Mouse (Mus musculus) c-Kit-positive CD71-positive TER-119-positive erythroid progenitor cells, embryonic 14.5 days (primary cell): ENCODE measurements around the gene Zfp683.

Source experiments
- DNase-seq: peaks from one replicate; pipeline ENCODE4 v3.0.0-alpha.2; 2013; ENCODE audit warnings: low spot score

Zfp683 gene

DNA sequence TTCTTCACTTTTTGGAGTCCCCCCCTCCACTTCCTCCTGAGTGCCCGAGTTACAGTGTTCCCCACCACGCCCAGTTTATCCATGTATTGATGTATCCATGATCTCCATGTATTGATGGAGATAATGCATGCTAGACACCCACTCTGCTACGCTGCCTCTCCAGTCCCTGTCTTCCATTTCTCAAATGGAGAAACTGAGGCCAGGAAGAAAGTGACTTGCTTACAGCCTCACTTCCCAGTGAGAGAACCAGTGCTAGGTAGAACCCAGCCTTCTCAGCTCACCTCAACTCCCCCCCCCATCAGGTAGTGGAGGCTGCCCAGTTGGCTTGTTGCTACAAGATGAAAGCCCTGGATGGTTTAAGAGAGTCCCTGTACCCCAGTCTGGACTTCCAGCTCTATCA, at the start of gene Zfp683:
TSS of gene Zfp683 (plus strand) at position 301 of the 400 bp plus-strand sequence.
- no peak for DNase-seq

DNA sequence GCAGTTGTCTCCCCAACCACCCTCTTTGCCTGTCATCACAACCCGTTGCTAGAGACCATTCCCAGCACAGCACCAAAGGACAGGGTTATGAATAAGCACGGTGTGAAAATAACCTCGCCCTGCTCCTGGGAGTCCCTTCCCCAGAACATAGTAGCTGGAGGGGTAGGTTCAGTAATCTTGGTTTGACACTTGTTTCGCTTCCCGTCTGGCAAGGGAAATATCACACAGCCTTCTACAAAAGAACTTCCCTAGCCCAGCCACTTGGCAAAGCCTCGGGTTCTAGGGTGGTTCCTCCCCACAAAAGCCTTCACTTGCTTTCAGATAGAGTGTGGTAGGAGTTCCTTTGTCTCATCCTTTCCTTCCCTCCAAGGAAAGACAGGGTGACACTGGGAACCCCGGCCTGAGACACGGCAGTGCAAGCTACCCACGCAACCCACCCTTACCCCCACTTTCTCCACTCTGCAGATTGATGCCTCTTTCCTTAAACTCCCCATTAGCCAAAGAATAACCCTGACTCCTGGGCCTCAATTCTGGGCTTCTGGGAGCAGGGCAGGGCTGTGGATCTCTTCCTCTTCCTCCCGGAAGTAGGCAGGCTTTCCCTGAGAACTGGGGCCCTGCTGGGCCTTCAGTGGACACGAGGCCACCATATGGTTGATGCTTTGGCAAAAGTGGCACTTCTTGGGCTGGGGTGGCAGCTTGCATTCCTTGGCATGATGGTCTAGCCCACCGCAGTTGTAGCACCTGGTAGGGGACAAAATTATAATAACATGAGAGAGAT, 47.9 kb upstream of the Zfp683 start:
- DNase-seq, result no peak

DNA sequence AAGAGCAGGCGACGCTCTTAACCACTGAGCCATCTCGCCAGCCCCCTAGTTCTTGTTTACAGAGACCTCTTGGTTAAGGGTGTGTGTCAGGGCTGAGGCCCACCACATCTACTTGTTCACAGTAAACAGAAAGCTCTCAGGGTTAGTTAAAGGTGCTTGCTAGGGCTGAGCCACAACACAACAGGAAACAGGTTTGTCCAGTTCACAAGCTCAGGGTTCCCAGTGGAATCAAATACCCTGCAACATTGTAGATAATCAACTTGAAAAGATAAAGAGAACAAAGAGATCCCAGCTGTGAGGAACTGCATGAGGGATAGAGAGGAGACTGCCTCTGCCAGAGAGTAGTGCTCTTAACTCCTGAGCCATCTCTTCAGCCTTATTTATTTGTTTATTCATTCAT, 46.8 kb upstream of the Zfp683 start:
- DNase-seq, result no peak

- no peak for DNase-seq
Observed at GRCm38 (mm10) chr4:134009709-134010108, 43.9 kb upstream of the Zfp683 start.

DNA sequence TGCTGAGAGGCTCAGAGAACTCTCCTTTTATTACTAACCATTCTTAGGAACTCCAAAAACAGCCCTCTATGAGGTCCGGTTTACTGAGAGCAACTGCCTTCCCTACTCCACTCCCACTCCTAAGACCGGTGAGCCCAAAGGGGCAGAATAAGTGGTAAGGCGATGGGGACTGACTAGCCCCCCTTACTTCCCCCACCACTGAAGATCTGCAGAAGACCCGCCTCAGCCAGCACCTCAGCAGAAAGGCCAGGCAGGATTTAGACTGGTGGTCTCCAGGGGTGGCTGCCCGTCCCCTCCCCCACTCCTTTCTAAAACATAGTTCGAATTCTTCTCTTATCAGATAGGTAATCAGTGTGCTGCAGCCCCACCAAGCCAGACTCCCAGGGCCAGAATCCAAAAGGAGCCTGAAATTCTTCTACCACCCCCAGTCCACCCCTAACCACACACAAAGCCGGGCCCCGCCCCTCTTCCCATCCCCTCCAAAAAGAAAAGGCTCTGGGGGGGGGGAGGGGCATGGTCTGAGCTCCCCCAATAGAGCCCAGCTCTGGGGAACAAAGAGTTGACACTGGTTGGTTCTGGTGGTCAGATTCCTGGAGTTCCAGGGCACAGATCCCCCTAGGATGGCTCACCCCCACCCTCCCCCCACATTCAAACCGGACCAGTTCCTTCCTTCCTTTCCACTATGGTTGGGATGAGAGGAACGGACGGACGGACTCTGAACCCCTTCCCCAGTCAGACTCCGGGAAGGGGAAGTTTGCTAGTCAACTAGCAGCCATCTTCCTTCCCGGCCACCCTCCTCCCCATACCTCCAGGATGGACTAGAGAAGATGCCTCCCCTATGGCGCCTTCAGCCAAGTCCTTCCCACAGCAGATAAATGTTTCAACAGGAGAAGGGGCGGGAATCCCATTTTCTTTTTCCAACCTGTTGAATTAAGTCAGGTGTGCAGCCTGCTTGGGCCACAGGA, 41.9 kb upstream of the Zfp683 start:
- no peak for DNase-seq

DNA sequence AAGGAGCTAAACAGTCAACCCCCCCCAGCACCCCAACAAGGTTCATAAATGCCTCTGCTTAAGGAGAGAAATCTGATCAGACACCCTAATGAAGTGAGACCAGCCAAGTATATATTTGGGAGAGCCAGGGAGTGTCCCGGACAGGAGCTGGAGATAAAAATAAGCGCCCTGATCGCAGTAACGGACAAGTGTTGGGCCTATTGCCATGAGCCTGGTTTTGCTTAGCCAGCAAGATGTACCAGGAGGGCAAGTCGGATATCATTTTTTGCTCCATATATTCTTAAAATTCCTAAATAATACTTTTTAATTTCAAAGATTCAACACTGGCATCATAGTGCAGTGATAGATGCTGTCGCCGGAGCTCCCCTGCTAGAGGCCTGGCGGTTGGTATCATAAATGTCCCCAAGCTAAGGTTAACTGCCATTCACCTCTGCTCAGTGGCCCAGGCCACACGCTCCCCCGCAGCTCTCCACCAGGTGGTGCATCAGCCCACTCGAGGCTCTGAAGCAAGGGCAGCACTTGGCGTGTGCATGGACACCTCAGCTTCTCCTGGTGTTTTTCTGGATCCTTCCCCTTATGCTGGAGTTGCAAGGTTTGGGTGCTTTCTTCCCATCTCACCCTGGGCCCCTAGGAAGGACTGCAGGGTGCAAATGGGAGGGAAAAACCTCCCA, 40.6 kb upstream of the Zfp683 start:
- no peak for DNase-seq

GRCm38 (mm10) chr4:134016208-134016607, 37.4 kb upstream of the Zfp683 start:
- DNase-seq, result no peak

- DNase-seq, result no peak
Observed at GRCm38 (mm10) chr4:134016767-134017166, 36.9 kb upstream of the Zfp683 start.

DNA sequence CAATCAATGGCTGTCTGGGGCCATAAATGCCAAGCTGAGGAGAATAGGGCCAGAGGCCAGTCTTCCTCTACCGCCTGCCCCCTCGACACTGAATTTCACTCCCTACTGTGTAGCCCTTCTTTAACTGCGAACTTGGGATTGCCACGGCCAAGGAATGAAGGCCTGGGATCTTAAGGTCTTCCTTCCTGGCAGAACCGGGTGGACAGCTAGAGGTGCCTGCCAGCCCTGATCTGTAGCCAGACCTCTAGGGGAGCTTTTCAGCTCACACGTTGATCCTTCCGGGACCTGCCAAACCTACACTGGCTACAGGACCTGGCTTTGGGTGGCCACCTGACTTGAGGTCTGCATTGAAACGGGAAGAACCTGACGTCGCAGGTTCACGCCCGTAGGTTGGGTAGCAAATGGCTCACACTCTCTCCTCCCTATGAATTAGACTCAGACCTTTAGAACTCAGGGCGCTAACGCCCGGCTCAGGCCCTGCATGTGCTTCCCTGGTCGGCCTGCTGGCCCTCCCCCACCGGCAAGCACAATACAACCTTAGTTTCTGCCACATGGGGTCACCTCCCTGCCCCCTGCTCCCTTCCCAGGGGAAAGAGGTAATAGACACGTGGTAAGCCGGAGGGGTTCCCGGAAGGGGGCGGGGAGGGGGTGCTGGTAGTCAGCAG, 36.3 kb upstream of the Zfp683 start:
- DNase-seq, result no peak

DNA sequence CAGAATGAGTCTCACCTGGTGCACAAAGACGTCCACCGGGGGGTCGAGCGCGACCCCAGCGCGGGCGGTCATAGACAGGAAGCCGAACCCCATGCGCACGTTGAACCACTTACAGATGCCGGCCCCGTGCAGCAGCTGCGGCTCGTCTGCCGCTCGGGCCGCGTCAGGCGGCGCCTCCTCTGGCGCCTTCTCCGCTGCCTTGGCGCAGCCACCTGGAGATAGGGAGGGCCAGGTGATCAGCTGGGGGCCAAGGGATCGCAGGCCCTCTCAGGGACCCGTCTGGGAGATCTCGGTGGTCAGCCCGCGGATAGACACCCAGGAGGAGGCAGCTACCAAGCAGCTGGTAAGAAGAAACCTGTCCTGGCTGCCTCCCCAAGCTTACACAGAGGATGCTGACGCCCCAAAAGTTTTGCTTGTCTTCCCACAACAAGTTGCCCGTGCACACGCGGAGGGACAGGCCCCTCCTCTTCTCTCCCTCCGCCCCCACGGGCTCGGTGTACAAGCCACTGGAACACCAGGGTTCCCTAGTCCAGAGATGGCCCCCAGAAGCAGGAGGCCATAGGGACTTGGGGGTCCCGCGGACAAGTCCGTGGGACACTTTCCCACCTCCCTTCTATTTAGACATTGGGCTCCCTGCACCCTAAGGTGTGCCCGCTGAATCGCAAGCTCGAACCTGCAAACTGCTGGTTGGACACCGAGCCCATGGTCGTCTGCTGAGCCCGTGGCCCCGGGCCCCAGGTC, 35.4 kb upstream of the Zfp683 start:
- DNase-seq, result no peak

DNA sequence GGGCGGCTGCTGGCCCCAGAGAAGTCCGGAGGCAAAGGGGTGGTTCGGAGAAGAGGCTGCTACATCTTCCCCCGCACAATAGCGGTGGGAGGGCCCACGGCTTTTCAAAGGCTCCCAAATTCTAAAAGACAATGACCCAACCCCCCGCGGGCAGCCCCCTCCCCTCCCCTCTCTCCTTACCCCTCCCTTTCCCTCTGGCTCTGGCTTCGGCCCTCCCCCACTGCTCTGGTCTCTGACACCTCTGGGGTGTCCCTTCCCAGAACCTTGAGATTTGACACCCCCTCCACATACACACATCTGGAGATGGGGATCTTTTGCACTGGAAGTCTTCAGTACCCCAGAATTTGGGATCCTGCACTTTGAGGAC, 34.9 kb upstream of the Zfp683 start, which contains the start of gene Lin28a:
TSS of gene Lin28a (minus strand) at position 63 of the 367 bp plus-strand sequence.
- DNase-seq, result no peak

GRCm38 (mm10) chr4:134019210-134019609, 34.4 kb upstream of the Zfp683 start:
- DNase-seq, result no peak

- no peak for DNase-seq
Observed at GRCm38 (mm10) chr4:134019641-134020351, 33.8 kb upstream of the Zfp683 start.

DNA sequence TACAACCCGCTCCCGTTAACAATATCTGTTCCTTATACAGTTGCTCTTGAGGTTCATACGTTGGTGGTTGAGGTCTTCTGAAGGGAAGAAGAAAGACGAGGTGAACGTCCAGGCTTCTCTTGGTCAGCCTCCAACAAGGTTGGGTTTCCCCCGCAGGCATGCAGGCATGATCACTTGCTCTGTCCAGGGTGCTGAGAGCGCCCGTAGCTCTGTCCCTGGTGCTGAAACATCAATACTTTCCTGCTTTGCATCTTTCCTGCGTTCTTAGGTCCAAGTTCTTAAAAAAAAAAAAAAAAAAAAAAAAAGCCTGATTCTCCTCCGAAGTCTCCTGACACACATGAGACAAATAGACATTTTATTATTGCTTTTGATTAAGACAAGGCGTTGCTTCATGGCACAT, 33.0 kb upstream of the Zfp683 start:
- DNase-seq, result peak; percentile 57

- no peak for DNase-seq
Observed at GRCm38 (mm10) chr4:134025802-134026201, 27.8 kb upstream of the Zfp683 start.

DNA sequence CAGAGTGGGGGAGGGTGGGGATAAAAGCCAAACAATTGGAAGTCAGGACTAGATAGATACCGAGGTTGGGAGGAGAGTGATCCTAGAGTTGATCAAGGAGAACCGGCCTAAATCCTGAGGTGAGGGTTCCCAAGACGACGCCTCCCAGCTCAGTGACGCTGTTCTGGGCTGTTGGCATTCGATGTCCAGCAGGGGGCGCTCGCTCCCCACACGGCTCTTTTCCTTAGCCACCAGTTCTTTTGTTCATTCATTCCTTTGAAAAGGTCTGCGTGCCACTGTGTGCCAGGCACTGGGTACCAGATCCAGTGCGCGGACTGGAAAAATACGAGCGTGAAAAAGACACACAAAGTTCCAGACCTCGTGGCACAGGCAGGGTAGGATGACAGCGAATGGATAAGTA, 17.7 kb upstream of the Zfp683 start:
- DNase-seq, result peak; percentile 67

- no peak for DNase-seq
Observed at GRCm38 (mm10) chr4:134041317-134042123, 12.1 kb upstream of the Zfp683 start.

- no peak for DNase-seq
Observed at GRCm38 (mm10) chr4:134043041-134043440, 10.6 kb upstream of the Zfp683 start.

GRCm38 (mm10) chr4:134047648-134048047, 6.0 kb upstream of the Zfp683 start:
- DNase-seq, result no peak

DNA sequence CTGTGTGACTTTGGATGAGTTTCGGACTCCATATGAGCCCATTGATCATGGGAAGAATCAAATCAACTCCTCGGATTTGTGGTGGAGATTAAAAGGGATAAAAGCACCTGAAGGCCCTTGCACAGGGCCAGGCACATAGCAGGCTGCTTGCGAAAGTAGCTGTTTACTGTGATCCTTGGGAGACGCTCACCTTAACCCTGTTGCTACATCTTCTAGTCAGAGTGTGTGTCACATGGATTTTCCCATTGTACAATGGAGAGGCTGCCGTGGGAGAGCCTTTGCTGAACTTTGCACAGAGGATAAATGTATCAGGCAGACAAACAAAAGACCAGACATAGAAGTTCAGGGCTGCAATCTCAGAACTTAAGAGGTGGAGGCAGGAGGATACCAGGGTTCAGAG, 1.7 kb upstream of the Zfp683 start:
- DNase-seq, result no peak
